Mouse (Mus musculus): ENCODE data around the gene Pik3cd.

- TF ChIP-seq POLR2A (IDR thresholded peaks at IDR 0.05; ENCODE audit: low read depth, low read length), result no peak
- TF ChIP-seq HCFC1 (IDR thresholded peaks at IDR 0.05; ENCODE audit: low read depth, low read length), result no peak
- TF ChIP-seq CHD2 (IDR thresholded peaks at IDR 0.05; ENCODE audit: low read length), result no peak
Observed at GRCm38 (mm10) chr4:149606056-149606455, 96.3 kb downstream of the Pik3cd start.
